In the genomic region with DNA sequence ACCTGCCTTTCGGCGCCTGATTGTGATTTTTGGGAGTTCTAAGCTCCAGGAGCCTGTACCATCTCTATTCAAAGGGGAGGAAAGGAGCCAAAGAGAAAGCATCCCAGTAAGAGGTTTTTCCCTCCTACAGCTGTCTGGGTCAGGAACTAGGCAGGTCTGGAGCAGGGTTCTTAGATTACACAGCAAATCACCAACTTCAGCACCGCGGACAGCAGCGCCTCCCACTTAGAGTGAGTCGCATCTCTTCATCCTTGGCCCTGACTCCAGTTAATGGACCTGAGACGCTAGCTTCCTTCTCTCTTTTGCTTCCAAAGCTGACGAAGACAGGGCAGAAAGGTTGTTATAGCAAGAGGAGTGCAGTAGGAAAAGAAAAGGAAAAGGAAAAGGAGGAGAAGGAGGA, we compare ENCODE assay signal across 8 mouse cellular contexts. TPM values are rescaled to one million over a fixed set of nuclear protein-coding genes. Genes with fewer than 3 reads are reported as not detected.
DNase-seq lines count a peak whose midpoint lies in the region; ATAC-seq lines count a peak whose summit lies in the region.

A gene (plus strand): TSS at position 267 of the 400 bp plus-strand sequence.

- H3K27ac ChIP-seq in forebrain, embryonic 15.5 days (replicated peaks): peak within 1 kb of the TSS; percentile 72
- peak within 1 kb of the TSS; percentile 38 for H3K27ac ChIP-seq in midbrain, embryonic 10.5 days (replicated peaks)

- WGBS in forebrain, embryonic 15.5 days: 8% methylated on average over 8 of the region's 8 CpGs
- WGBS in midbrain, embryonic 10.5 days: 13% methylated on average over 8 of the region's 8 CpGs

- peak; percentile 60 for ATAC-seq in forebrain, embryonic 15.5 days (replicated peaks)

- peak within 1 kb of the TSS; percentile 55 for H3K4me2 ChIP-seq in forebrain, embryonic 15.5 days (replicated peaks)

- peak within 1 kb of the TSS; percentile 60 for H3K4me3 ChIP-seq in forebrain, embryonic 15.5 days
- H3K4me3 ChIP-seq in midbrain, embryonic 10.5 days: peak within 1 kb of the TSS; percentile 64

- DNase-seq in urinary bladder, adult 2 months (ENCODE audit: low spot score): no peak
- no peak for DNase-seq in urinary bladder, adult 18-20 months (ENCODE audit: low spot score in 2 of 2)
- DNase-seq in cerebellum, adult 18-20 months: peak; percentile 53 to 63
- peak; percentile 90 for DNase-seq in kidney, postnatal 4 days
- peak; percentile 78 for DNase-seq in midbrain, embryonic 10.5 days (ENCODE audit: low spot score)
- peak; percentile 12 to 56 for DNase-seq in right cerebral cortex, postnatal 36 days (ENCODE audit: low spot score in 2 of 2)
- DNase-seq in MN1 (ENCODE audit: low spot score): no peak

- H3K27me3 ChIP-seq in forebrain, embryonic 15.5 days: no peaks in the 10 kb centered on the region
- H3K27me3 ChIP-seq in midbrain, embryonic 10.5 days (ENCODE audit: low read depth, poor library complexity, severe bottlenecking): peaks cover 6% of the 10 kb centered on the region

- H3K9me3 ChIP-seq in forebrain, embryonic 15.5 days: no peaks in the 10 kb centered on the region
- H3K9me3 ChIP-seq in midbrain, embryonic 10.5 days (replicated peaks): no peaks in the 10 kb centered on the region

- peaks cover 6% of the 10 kb centered on the region for H3K4me1 ChIP-seq in forebrain, embryonic 15.5 days
- H3K4me1 ChIP-seq in midbrain, embryonic 10.5 days: peaks cover 15% of the 10 kb centered on the region; the same call in 1 of the 2 replicates

- H3K36me3 ChIP-seq in forebrain, embryonic 15.5 days: no peaks in the 10 kb centered on the region
- no peaks in the 10 kb centered on the region for H3K36me3 ChIP-seq in midbrain, embryonic 10.5 days

- H3K9ac ChIP-seq in forebrain, embryonic 15.5 days (replicated peaks): peak within 1 kb of the TSS; percentile 70

RNA-seq across cellular contexts. Expression of the gene that starts here (rescaled TPM):
- polyA plus RNA-seq in urinary bladder, adult 2 months (2012; rRNA removed): 18.0 and 23.6 TPM in 2 replicates
- polyA plus RNA-seq in forebrain, embryonic 15.5 days (2015; fragmentation: Nextera tagmentation; extraction: Ambion mirVana): 64.6 and 67.0 TPM in 2 replicates
- polyA plus RNA-seq in midbrain, embryonic 10.5 days (2016; fragmentation: Nextera tagmentation; extraction: Ambion mirVana): 23.2 and 30.4 TPM in 2 replicates

Comparison
In these comparisons a context has a peak if more than half of its experiments do, and no peak if none do; other contexts are left out.
1. DNase-seq: peak in cerebellum, adult 18-20 months (2 of 2), kidney, postnatal 4 days (2 of 2), midbrain, embryonic 10.5 days (single experiment) and right cerebral cortex, postnatal 36 days (2 of 2); none in urinary bladder, adult 2 months (single experiment), urinary bladder, adult 18-20 months (0 of 2) and MN1 (single experiment).